Mouse (Mus musculus) ovary, postnatal 36 days (tissue): ENCODE measurements around the gene Sec31a.

Source experiments
- DNase-seq: peaks from one replicate; pipeline ENCODE4 v3.0.0; 2022; ENCODE audit warnings: low spot score, mixed read lengths

Sec31a gene

DNA sequence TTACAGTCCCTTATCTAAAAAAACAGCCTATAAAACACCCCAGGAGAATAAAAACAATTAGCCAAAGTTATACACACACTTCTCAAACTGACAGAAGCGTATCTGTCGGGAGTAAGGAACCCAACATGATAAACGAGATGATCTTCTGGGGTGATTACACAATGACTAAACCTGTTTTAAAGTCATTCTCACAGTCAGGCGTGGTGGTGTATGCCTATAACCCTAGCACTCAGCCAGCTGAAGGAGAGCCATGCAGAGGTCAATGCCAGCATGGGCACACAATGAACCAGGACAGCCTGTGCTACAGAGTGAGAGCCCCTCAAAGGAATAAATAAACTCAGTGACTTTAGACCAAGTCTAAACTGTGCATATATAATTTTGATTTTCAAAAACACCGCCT, 7.5 kb downstream of the Sec31a start:
- no peak for DNase-seq

DNA sequence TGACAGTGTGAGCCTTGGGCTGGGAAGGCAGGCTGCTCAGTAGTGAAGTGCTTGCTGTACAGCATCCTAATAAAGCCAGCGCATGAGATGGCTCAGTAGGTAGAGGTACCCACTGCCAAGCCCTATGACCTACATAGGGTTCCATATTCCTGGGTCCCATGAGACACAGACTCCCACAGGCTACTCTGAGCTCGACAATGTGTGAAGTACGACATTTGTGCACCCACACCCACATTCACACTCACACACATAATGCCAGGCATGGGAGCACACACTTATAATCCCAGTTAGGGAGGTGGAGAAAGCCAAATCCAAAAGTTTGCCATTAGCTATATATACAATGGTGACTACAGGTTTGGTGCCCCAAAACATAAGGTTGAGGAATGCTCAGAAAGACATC, 19.3 kb downstream of the Sec31a start:
- no peak for DNase-seq

DNA sequence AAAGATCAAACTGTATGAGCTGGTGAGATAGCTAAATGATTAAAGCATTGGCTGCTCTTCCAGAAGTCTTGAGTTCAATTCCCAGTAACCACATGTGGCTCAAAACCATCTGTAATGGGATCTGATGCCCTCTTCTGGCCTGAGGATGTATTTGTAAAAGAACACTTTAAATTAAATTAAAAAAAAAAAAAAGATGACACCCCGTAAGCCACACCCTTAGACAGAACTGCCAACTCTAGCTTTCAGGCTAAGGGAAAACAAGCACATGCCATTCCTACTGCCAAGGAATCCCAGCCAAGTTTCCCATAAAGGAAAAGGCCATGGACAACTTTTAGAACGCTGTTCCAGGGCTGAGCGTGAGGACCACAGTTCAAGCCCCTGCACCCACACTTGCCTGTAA, 22.4 kb downstream of the Sec31a start:
- DNase-seq: no peak

DNA sequence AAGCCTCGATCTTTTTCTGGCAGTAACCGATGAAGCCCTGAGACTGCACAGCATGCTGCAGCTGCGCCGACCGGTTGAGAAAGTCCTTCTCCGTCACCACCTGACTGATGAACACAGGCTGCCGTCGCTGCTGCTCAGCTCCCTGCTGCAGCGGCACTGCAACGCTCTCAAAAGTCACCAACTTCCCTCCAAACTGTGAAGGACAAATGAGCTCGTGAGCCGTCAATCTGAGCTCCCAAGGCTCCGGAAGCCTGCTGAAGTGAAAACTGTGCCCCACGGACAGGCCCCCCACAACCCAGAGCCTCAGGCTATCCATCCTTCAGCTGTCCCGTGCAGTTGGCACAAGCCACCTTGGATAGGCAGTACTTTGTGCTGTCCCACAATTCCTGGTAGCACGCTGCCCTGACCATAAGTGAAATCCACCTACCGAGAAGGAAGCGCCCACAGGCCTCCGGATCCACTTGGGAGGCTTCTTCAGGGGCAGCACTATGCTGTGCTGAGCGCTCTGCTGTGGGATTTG, 23.5 kb downstream of the Sec31a start:
- DNase-seq: no peak

DNA sequence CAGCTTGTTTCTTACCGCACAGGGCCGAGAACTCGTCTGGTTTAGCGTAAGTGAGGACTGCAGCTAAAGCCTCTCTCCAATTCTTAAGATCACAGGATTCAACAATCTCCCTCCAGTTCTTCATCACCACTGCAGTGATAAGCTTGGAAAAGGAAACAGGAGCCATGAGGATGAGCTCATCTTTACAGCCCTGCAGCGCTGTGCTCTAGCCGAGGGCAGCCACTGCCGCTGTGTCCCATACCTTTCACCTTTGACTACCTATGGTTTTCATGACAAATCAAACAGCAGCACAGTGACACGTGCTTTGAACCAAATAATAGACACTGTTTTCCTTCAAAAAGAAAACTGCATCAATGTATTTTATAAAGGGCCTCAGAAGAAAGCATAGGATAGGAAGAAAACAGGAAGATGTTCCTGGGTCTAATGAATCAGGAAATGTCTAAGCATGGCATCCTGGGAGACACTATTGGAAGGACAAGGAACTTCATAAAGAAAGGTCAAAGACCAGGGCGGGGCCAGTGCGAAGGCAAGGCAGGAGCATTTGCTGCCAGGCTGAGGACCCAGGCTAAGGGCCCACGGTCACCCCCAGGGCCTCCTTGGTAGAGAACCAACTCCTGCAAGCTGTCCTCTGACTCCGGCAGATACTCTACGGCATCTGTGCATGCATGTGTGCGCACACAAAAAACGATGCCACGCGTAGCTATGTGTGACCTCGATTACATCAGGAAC, 32.1 kb downstream of the Sec31a start:
- DNase-seq: no peak

DNA sequence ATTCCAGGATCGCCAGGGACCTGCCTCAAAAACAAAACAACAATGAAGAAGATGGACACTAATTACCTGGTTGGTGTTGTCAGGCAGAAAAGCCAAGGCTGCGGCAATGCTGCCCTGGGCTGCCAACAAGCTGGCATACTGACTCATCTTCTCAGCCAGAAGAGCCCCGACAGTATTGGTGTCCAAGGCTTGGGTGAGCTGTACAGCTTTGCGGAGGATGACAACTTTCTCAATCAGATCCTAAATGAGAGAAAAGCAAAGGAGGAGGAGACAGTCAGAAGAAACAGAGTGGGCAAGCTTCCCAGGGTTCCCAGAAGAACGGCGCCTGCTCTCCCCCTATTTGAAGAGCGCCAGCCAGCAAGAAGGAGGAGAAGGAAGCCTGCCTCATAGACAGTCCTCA, 34.9 kb downstream of the Sec31a start:
- DNase-seq: no peak

DNA sequence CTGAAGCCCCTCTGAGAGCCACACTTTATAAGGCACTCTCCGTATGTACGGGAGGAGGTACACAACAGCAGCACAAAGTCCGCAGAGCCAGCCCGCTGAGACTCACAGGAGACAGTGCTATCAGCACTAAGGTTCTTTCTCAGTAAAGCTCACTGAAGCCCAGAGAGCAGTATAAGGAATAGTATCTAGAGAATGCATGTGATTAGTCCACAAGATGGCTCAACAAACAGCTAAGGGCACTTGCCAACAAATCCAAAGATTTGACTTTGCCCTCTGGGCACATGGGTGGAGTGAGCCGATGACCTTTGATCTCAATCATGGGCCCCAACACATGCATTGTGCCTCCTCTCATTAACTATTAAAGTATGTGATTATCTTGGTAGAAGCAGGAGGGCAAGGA, 35.8 kb downstream of the Sec31a start:
- no peak for DNase-seq

DNA sequence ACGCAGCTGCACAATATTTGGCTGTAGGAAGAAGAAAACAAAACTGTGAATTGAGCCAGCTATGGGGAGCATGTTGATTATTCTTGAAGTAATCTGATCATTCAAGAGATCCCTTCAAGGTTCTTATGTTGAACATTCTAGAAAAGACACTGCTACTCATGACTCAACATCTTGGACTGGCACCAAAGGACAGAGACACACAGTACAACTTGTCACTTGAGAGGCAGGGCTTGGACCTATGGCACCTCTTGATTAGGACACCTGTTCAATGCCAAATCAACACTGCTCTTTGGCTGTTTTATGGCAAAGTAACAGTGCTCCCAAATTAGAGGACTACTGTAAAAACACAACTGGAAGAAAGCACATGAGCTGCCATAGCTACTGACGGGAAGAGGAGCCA, 37.1 kb downstream of the Sec31a start:
- DNase-seq: no peak

DNA sequence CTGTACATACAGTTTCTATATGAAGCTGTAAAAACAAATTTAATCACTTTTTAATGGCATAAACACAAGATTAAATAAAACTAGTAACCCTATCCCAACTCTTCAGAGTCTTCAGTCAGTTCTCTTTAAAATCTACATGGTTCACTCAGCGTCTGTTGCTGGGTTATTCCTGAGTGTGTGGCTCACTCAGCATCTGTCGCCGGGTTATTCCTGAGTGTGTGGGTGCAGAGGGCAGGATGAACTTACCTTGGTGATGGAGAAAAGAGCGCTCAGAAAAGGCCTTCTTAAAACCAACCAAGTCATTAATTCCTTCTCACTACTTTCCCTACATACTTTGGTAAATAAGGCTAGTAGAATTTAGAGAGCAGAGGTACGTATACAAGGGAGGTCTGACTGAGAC, 37.8 kb downstream of the Sec31a start:
- no peak for DNase-seq

DNA sequence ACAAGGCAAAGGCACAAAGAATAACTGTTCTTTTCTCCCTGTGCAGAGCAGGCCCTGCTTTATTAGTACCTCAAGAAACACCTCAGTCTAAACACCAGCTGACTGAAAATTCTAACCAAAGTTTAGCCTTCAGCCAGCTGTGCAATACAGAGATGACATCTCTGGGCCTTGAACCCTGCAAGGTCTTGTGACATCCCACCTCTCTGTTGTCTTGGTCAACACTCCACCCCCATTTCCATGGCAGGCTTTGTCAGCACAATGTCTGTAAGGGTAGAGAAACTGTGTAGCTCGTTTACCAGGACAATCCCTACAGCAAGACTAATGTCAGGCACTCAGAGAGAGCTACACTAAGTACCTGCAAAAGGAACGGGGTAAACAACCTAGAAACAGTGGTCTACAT, 38.7 kb downstream of the Sec31a start:
- no peak for DNase-seq

DNA sequence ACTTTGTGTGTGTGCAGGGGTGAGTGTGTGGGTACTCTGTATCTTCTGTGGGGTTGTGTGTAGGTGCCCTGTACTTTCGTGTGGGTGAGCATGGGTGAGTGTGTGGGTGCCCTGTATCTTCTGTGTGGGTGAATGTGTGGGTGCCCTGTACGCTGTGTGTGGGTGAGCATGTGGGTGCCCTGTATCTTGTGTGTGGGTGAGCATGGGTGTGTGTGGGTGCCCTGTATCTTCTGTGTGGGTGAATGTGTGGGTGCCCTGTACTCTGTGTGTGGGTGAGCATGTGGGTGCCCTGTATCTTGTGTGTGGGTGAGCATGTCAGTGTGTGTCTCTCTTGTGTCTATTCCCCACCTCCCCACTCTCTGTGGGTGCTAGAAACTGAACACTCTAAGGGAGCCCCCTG, 41.3 kb downstream of the Sec31a start:
- no peak for DNase-seq

DNA sequence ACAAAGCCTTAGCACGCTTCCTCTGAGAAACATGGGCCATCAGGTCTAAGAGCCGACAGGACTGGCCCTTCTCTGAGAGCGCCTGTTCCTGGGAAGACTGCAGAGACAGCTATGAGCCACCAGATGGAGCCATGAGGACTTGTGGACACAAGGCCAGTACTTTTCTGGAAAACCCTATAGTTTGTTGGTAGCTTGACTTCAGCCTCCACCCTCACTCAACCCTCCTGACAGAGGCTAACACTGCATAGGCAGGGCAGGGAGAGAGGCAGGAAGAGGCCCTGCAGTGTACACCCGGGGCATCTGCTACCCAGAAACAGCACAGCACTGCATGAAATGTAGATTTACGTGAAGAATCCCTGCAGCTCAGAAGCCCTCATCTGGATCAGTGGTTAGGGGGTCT, 42.1 kb downstream of the Sec31a start:
- no peak for DNase-seq

DNA sequence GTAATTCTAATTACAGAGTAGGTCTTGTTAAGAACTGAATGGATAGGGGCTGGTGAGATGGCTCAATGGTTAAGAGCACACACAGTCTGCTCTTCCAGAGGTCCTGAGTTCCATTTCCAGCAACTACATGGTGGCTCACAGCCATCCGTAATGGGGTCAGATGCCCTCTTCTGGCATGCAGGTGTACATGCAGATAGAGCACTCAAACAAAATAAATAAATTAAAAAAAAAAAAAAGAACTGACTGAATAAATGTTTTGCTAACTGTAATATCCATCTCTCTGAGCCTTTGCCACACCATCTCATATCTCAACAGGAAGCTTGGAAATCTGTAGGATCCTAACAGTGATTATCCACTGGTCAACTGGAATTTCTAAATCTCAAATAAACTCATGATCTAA, 45.1 kb downstream of the Sec31a start:
- DNase-seq: no peak

DNA sequence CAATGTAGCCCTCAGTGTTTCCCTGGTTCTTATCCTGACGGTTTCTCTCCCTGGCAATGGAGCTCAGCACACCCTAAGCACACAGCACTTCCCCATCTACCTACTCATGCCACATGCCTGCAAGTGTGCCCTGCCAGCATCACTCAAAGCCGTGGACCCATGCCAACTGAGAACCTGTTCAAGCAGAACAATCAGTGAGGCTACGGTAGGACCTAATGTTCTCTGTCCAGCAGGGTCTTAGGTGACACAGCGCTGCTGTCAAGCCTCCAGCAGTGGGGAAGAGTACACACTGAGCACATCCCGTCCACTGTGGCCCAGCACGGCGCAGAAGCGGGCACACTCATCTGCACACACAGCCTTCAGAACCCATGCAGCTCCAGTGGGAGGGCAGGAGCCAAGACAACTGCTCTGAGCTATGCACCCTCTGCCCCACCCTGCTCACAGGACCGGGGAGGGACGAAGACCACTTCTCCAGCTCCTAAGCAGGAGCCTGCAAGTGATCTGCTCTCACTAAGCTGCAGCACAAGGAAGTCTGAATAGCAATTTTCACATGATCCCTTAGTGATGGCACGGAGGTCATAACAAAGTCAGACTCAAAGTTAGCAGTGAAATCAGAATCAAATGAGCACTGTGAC, 46.1 kb downstream of the Sec31a start:
- no peak for DNase-seq

DNA sequence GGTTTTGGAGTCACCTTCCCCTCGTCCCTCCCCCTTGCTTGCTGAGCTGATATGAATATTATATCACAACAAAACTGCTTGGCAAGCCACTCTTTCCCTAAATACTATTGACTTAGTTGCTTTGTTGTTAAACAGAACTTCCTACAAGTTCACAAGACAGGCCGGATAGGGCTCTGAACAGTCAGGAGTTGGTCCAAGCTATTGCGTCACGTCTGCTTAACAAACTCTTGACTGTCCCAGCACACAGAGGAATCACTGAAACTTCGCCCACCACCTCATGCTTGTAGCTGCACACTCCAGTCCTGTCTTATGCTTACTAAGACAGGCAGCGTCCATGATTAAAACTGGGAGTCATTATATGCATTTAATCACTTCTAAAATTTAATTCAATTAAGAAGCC, 46.9 kb downstream of the Sec31a start:
- no peak for DNase-seq

DNA sequence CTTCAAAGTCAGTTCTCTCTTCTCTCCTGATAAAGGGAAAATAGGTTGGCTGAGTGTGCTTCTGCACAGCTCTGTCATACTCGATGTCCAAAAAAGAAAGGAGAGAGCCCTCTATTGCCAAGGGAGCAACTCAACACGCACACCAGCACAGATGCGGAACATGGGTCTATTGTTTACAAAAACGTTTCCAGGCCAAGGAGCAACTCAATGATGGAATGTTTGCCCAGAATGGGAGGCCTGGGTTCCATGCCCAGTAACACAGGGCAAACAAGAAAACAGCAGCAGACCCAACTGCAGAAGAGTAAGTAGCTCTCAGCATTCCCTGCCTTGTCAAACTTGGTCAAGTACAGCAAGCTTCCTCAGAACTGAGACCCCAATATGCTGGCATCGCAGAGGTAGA, 47.5 kb downstream of the Sec31a start:
- no peak for DNase-seq

DNA sequence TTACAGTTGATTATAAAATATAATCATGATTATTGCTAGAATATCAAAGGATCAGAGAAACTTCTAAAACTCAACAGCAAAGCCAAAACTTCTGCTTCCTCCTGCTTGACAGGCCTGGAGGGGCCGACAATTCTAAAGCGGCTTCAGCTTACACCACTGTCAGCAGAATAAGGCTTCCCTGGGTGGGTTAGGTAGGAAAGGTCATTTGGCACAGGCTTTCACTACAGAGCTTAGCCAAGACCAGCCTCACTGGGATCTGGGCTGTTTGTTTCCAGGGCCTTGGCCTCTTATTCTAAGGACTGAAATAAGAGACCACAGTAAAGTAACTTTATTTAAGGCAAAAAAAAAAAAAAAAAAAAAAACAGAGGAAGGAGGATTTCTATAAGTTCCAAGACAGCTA, 49.0 kb downstream of the Sec31a start:
- DNase-seq: no peak

DNA sequence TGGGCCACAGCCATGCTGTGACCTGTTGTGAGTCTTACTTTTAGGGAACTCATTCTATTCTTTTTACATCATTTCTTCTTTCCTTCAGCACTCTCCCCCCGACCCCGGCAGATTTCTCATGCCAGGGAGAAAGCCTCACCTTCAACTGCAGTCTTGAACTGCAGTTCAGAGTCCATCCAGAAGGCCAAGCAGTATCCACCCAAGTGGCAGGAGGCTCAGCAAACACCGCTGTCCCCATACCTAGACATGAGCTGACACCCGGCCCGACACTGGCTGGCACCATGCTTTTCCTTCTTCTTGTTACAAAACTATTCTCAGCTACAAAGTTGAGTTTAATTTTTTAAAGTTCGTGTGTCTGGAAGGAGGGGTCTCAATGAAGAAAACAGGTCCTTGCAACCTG, 55.7 kb downstream of the Sec31a start:
- DNase-seq: no peak

DNA sequence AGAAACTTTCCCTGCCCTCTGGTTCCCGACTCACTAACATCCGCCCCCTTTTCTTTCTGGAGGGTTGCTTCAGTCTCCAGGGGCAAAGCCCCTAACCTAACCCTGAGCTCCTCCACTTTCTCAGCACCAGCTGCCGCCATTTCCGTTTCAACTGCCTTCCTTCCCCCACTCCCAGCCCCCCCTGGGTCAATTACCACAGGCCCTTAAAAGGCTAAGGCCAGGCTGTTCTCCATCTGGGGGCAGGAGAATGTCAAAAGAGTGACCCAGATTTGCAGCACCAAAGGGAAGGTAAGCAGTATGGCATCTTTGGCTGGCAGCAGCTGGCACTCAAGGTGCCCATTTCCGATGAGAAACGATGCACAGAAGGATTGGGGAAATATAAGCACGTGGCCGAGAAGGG, 57.7 kb downstream of the Sec31a start:
- no peak for DNase-seq

DNA sequence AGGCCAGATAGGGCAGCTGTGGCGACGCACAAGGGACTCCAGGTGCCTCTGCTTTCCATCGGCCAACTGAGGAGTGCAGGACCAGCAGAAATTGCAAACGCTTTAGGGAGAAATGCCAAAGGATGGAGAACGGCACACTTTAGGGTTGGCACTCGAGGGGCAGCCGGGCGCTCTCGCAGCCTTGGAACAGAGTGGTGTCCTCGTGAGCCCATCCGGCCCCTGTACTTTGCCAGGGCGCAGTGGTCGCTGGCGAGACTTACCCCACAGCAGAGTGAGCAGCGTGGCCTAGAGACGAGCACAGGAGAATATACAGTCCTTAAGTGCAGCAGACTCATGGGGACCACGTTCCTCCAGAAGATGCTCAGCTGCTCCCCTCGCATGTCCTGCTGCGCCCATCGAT, 61.4 kb downstream of the Sec31a start:
- DNase-seq: no peak

DNA sequence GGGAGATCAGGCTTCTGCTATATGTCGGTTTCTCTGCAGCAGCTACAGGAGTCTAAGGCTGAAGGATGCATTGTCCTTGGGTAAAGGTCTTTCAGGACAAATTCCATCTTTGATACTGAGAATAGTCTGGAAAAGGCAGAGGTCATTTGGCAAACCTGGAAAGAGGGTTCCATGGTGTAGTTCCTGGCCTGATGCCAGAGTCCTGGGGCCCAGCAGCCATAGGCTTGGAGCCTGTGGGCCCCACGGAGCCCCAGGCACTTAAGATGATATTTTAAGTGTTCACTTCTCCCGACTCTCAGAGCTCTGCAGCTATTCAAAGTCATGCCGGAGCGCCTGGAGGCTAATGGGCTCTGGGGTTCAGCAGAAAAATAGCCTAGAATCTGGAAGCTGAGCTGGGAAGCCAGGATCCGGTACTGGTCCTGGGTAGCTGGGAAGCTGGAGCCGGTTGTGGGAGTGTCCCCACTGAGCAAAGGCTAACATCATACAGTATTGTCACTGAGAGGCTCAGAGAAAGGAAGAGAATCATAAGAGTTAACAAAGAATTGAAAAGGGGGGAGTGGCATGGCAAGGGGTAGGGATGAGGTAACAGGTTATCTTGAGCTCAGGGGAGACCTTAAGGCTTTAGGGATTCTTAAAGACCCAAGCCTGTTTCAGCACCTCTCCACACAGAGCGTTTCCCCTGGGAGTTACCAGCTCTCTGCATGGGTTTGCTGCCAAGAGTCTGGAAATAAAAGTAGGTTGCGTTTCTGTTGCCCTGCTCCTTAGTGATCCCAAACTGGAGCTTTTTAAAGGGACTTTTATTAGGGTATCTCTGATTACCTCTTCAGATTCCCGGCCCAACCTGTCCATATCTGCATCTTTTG, 62.8 kb downstream of the Sec31a start:
- no peak for DNase-seq

DNA sequence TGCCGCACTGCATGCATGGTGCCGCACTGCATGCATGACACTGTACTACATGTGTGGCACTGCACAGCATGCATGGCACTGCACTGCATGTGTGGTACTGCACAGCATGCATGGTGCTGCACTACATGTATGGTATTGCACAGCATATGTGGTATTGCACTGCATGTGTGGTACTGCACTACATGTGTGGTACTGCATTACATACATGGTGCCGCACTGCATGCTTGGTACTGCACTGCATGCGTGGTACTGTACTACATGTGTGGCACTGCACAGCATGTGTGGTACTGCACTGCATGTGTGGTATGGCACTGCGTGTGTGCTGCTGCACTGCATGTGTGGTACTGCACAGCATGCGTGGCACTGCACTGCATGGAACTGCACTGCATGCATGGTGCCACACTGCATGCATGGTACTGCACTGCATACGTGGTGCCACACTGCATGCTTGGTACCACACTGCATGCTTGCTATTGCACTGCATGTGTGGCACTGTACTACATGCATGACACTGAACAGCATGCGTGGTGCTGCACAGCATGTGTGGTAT, 65.1 kb downstream of the Sec31a start:
- no peak for DNase-seq
